Mouse (Mus musculus): Measurements from ENCODE around the gene Ccdc13.

GRCm38 (mm10) chr9:121823051-121823450 is 16.2 kb downstream of the Ccdc13 start:
- TF ChIP-seq MYOG (IDR thresholded peaks at IDR 0.05; ENCODE audit: control insufficient read depth in 1 of 3, insufficient read depth in 1 of 3, insufficient read length in 2 of 3, low read depth in 2 of 3), result no peak
- no peak for TF ChIP-seq TCF12 (IDR thresholded peaks at IDR 0.05; ENCODE audit: insufficient read depth, poor library complexity, severe bottlenecking)
- TF ChIP-seq POLR2A (IDR thresholded peaks at IDR 0.05; ENCODE audit: insufficient read length, low read depth), result no peak
- no peak for TF ChIP-seq USF1 (IDR thresholded peaks at IDR 0.05; ENCODE audit: low read depth)
- no peak for TF ChIP-seq MYOD1 (IDR thresholded peaks at IDR 0.05; ENCODE audit: control insufficient read depth in 1 of 3, insufficient read length in 2 of 3, low read depth in 2 of 3)
- TF ChIP-seq POLR2AphosphoS2 (IDR thresholded peaks at IDR 0.05; ENCODE audit: insufficient read length, low read depth), result no peak
- TF ChIP-seq REST (IDR thresholded peaks at IDR 0.05; ENCODE audit: insufficient read depth, insufficient read length), result no peak

All from myocyte (in vitro differentiated cells).